Mouse (Mus musculus) embryonic facial prominence, embryonic 14.5 days (tissue): Measurements from ENCODE around the gene Gm28891. TPM values are rescaled to one million over a fixed set of nuclear protein-coding genes. Genes with fewer than 3 reads are reported as not detected.
"Not testable (repeated sequence)": the region's sequence is repeated elsewhere in the genome, so short reads cannot be mapped to it uniquely, and the experiment has no call there.

Source experiments
- ATAC-seq: fragments of 200-750 bp; cut with Nextera tagmentation; 2 replicates; pipeline ENCODE4 v1.8.0; 2017; ENCODE audit warnings: low read depth, moderate number of reproducible peaks, moderate TSS enrichment
- DNase-seq: peaks from one replicate; pipeline ENCODE4 v3.0.0-alpha.2; 2015; ENCODE audit warnings: low spot score
- H3K27ac ChIP-seq: fragments of 300-500 bp; sonication (generic); replicated peaks from 2 replicates; pipeline ENCODE4 v1.5.1; 2014; ENCODE audit warnings: low read depth, mild to moderate bottlenecking, low read length, moderate library complexity
- H3K27me3 ChIP-seq: fragments of 300-500 bp; sonication (generic); replicated peaks from 2 replicates; pipeline ENCODE4 v1.6.1; 2014; ENCODE audit warnings: low read length; ENCODE audit not compliant: control insufficient read depth, insufficient read depth
- H3K36me3 ChIP-seq: fragments of 300-500 bp; sonication (generic); 2 replicates; pipeline ENCODE4 v1.6.1; 2014; ENCODE audit warnings: low read length, mixed read lengths; ENCODE audit not compliant: control insufficient read depth, insufficient read depth
- H3K4me1 ChIP-seq: fragments of 300-500 bp; sonication (generic); 2 replicates; pipeline ENCODE4 v1.6.1; 2014; ENCODE audit warnings: antibody characterized with exemption, low read length; ENCODE audit not compliant: control insufficient read depth, insufficient read depth
- H3K4me2 ChIP-seq: fragments of 300-500 bp; sonication (generic); 2 replicates; pipeline ENCODE4 v1.6.1; 2014; ENCODE audit warnings: low read depth, mild to moderate bottlenecking, low read length, moderate library complexity, mixed read lengths
- H3K4me3 ChIP-seq: fragments of 300-500 bp; sonication (generic); 2 replicates; pipeline ENCODE4 v1.5.1; 2014; ENCODE audit warnings: low read depth, mild to moderate bottlenecking, low read length
- H3K9ac ChIP-seq: fragments of 300-500 bp; sonication (generic); 2 replicates; pipeline ENCODE4 v1.6.1; 2014; ENCODE audit warnings: low read depth, mild to moderate bottlenecking, low read length, moderate library complexity, mixed read lengths
- H3K9me3 ChIP-seq: fragments of 300-500 bp; sonication (generic); 2 replicates; pipeline ENCODE4 v1.6.1; 2016; ENCODE audit warnings: low read length; ENCODE audit not compliant: control insufficient read depth
- WGBS: fragments of 180-500 bp; shearing (Covaris S2); extraction: QIAGEN DNeasy Blood & Tissue Kit; methylation state at CpG from one replicate; pipeline ENCODE4 v1.1.7; 2014; 5-methylcytosine and 5-hydroxymethylcytosine counted together
- polyA plus RNA-seq: library from polyadenylated mRNA; unstranded; fragments of >200 nt; fragmentation: Nextera tagmentation; extraction: Ambion mirVana; gene quantifications from 2 replicates; pipeline ENCODE4 v1.2.1, GENCODE M21; 2014

Gene Gm28891
- not detected in 2 replicates for polyA plus RNA-seq

- H3K4me1 ChIP-seq, H3K9ac ChIP-seq, H3K36me3 ChIP-seq, H3K27me3 ChIP-seq, ATAC-seq, H3K4me2 ChIP-seq, H3K27ac ChIP-seq, DNase-seq, H3K9me3 ChIP-seq, H3K4me3 ChIP-seq: not testable (repeated sequence)
- WGBS = 78% methylated on average over 3 of the region's 8 CpGs
Measured at GRCm38 (mm10) chrY:60240902-60241301, at the start of gene Gm28891. Gene Gm28891 (plus strand): TSS chrY:60241202.
